Mouse (Mus musculus) small intestine, adult 2 months (tissue): ENCODE measurements at regions not wholly inside any gene's neighbourhood (a gene's known extent, or its start where the extent isn't known, plus 50 kb on each side); places are given as distances from the start of the nearest gene placed in this dataset.

Source experiments
- CTCF ChIP-seq: fragments of 200-500 bp; IDR thresholded peaks from 2 replicates; pipeline ENCODE4 v1.5.1; 2012; ENCODE audit warnings: low read depth, mild to moderate bottlenecking, control low read depth, inconsistent platforms, low read length, moderate library complexity, mixed read lengths; ENCODE audit not compliant: insufficient replicate concordance, insufficient read length; ENCODE audit errors: extremely low read depth
- POLR2A ChIP-seq: fragments of 200-500 bp; IDR thresholded peaks from 2 replicates; pipeline ENCODE4 v1.6.1; 2012; ENCODE audit warnings: low read depth, mild to moderate bottlenecking, control low read depth, inconsistent platforms, low read length, moderate library complexity

DNA sequence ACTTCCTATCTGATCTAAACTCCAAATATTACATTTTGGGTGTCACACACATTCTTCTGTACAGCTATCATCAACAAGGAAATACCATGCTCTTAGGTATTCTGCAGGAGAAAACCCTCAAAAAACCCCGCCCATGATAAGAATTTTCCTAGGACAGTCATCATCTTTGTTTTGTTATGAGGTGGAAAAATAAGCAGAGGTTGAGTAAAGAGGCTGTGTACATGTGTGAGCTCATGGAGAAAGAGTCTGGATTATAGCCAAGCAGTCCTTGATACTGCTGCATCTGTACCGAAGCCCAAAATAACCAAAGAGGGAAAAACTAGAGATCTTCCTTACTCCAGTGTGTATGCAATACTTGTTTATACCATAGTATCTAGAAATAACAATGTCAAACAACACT, 1215.3 kb upstream of the Cited2 start:
- no peak for TF ChIP-seq CTCF
- TF ChIP-seq POLR2A, result no peak
